Mouse (Mus musculus): ENCODE results near the gene Dst.

- TF ChIP-seq POLR2A (IDR thresholded peaks at IDR 0.05; ENCODE audit: low read depth, low read length) (no peak), CTCF (conservative IDR thresholded peaks at IDR 0.05; ENCODE audit: insufficient read depth, insufficient read length, low read depth, low read length) (no peak)
Observed at GRCm38 (mm10) chr1:34188721-34189236, 280.8 kb downstream of the Dst start.

Data from kidney, adult 2 months (tissue).